Mouse (Mus musculus) lung, postnatal 10 days (tissue): ENCODE measurements at regions not wholly inside any gene's neighbourhood (a gene's known extent, or its start where the extent isn't known, plus 50 kb on each side); places are given as distances from the start of the nearest gene placed in this dataset.

Experiments
- DNase-seq: peaks from one replicate; pipeline ENCODE4 v3.0.0; 2021

- no peak for DNase-seq
Measured at GRCm38 (mm10) chr16:8351424-8351823, 73.5 kb downstream of the Tmem114 start.

- DNase-seq, result no peak
Measured at GRCm38 (mm10) chr16:8349148-8349547, 75.8 kb downstream of the Tmem114 start.

DNA sequence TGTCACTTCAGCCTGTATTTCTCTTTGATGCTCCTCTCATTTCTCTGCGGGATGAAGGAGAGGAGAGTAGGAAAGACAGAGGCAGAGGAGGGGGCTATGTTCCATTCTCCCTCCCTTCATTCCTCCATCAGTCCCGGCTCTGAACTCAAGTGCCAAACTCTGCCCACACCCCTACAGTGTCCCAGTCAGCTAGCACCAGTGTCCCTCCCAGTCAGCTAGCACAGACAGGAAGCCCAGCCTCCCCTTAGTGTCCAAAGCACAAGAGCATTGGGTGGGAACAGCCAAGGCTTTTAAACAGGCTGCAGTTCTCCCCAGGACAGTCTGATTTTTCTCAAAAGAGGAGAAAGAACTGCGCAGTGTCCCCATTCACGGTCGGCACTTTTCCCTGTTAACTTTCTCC, 76.3 kb downstream of the Tmem114 start:
- no peak for DNase-seq

GRCm38 (mm10) chr16:8345216-8345615, 79.7 kb downstream of the Tmem114 start:
- DNase-seq, result no peak

- DNase-seq, result peak; percentile 10
Measured at GRCm38 (mm10) chr16:8333081-8333710, 91.7 kb downstream of the Tmem114 start.

GRCm38 (mm10) chr16:8311996-8312395, 112.9 kb downstream of the Tmem114 start:
- no peak for DNase-seq

DNA sequence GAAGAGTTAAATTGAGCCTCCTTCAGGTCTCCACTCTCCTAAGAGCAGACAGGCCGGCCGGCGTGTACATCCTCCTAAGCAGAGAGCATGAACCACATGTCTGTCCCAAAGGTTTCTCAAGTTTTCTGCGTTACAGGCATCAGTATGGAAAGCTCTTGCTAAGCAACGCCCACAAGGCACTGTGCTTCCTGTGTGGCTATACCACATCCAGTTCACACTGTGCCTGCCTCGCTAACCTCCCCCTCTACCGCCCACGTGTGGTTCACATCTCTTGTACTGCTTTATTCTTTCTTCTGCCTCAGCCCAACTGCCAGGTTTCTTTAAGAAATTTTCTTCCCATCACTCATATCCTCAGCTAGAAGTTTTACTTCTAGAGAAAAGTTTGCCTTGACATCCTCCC, 118.5 kb downstream of the Tmem114 start:
- no peak for DNase-seq
